Mouse (Mus musculus): ENCODE results near the gene Slc38a6. TPM values are rescaled to one million over a fixed set of nuclear protein-coding genes. Genes with fewer than 3 reads are reported as not detected.
A peak's percentile ranks its signal among the peaks of the same experiment; 100 is the strongest.

Slc38a6 gene
- polyA plus RNA-seq, 1 experiment: 7.8 TPM

DNA sequence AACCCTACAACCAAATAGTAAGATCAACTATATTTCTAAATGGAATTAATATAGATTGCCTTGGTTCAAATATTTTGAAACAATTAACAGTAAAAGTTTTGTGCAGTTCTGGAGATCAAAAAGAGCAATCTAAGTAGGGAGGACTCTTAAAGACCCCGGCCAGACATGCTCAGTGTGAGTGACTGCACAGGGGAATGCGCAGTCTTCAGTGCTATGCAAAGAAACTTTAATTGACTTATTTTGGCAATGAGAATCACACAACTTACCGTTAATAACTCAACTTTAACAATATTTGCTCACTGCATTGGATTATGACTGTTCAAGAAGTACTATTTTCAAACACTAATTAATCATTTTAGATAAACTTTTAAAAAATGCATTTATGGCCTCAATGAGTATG, 17.0 kb upstream of the Slc38a6 start:
- Histone ChIP-seq H3K79me2 (ENCODE audit: control insufficient read depth, insufficient read depth) (peaks cover 2% of the 10 kb centered on the region), H3ac (ENCODE audit: control insufficient read depth, insufficient read length) (no peak overlapping the region), H3K36me3 (ENCODE audit: control insufficient read depth, insufficient read depth) (peaks cover 11% of the 10 kb centered on the region), H3K4me3 (no peak overlapping the region), H3K4me2 (ENCODE audit: low read depth) (peak overlapping the region; percentile 26), H3K27me3 (ENCODE audit: control insufficient read depth, insufficient read depth, insufficient read length) (no peaks in the 10 kb centered on the region)
- TF ChIP-seq TCF3 (IDR thresholded peaks at IDR 0.05; ENCODE audit: insufficient read length, low read depth): no peak
- TF ChIP-seq USF1 (IDR thresholded peaks at IDR 0.05; ENCODE audit: low read depth): no peak

DNA sequence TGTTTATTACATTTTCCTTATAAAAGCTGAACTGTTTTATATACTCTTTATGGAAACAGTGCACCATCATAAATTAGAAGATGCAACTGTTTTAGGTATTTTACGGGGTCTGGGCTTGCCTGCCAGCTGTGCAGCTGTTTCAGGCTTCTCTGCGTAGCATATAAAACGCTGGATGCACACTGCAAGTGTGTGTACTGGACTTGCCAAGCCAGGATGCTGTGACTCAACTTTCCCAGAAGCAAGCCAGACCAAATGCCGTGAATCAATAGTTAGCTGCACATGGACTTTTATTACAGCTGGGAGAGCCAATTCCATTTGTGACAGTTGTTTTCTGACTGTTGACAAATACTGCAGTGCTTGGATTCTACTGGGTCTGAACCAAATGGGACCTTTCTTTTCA, 16.6 kb upstream of the Slc38a6 start:
- peaks cover 15% of the 10 kb centered on the region for H3K36me3 ChIP-seq (ENCODE audit: control insufficient read depth, insufficient read depth)
- TF ChIP-seq TCF12 (IDR thresholded peaks at IDR 0.05; ENCODE audit: insufficient read depth, poor library complexity, severe bottlenecking) (peak; percentile 64), USF1 (IDR thresholded peaks at IDR 0.05; ENCODE audit: low read depth) (no peak), TCF3 (IDR thresholded peaks at IDR 0.05; ENCODE audit: insufficient read length, low read depth) (peak; percentile 11), MYOD1 (IDR thresholded peaks at IDR 0.05; ENCODE audit: control insufficient read depth in 1 of 3, insufficient read length in 2 of 3, low read depth in 2 of 3) (peak; percentile 6 to 85 (median 84)), CEBPB (IDR thresholded peaks at IDR 0.05; ENCODE audit: insufficient read depth, poor library complexity, severe bottlenecking) (0 out of 2 replicates have a peak, but pooled peaks have one; percentile 16), MYOG (IDR thresholded peaks at IDR 0.05; ENCODE audit: control insufficient read depth in 1 of 3, insufficient read depth in 1 of 3, insufficient read length in 2 of 3, low read depth in 2 of 3) (peak in 2 of 3 experiments; percentile 21 to 60), MAX (IDR thresholded peaks at IDR 0.05; ENCODE audit: low read depth) (no peak), SRF (IDR thresholded peaks at IDR 0.05; ENCODE audit: control insufficient read depth, insufficient read length, low read depth) (no peak)
- no peaks in the 10 kb centered on the region for H3K79me2 ChIP-seq (ENCODE audit: control insufficient read depth, insufficient read depth)
- H3K4me2 ChIP-seq (ENCODE audit: low read depth): peak overlapping the region; percentile 26
- H3K4me3 ChIP-seq: no peak overlapping the region
- H3K27me3 ChIP-seq (ENCODE audit: control insufficient read depth, insufficient read depth, insufficient read length): no peaks in the 10 kb centered on the region
- H3ac ChIP-seq (ENCODE audit: control insufficient read depth, insufficient read length): no peak overlapping the region

DNA sequence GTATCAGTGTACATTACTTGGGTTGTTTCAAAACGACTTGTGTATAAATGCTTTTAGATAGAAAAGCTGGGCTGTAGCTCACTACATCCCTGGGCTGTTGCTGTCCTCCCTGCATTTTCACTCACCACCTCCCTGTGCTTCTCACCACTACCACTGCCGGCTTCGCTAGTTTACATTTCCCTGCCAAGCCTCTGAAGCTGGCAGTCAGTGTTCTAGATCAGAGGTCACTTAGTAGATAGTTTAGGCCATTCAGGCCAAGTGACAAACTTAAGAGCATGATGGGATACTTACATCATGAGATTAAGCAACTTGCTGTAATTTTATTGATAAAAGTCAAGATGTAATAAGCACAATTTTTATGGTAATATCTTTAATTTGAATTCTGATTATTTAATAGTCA, 11.7 kb upstream of the Slc38a6 start:
- no peak overlapping the region for H3K4me3 ChIP-seq
- H3K4me2 ChIP-seq (ENCODE audit: low read depth): no peak overlapping the region
- no peak overlapping the region for H3ac ChIP-seq (ENCODE audit: control insufficient read depth, insufficient read length)
- no peaks in the 10 kb centered on the region for H3K27me3 ChIP-seq (ENCODE audit: control insufficient read depth, insufficient read depth, insufficient read length)
- no peaks in the 10 kb centered on the region for H3K79me2 ChIP-seq (ENCODE audit: control insufficient read depth, insufficient read depth)
- H3K36me3 ChIP-seq (ENCODE audit: control insufficient read depth, insufficient read depth): peaks cover 45% of the 10 kb centered on the region
- TF ChIP-seq POLR2A (IDR thresholded peaks at IDR 0.05; ENCODE audit: insufficient read length, low read depth): no peak
- TF ChIP-seq TCF3 (IDR thresholded peaks at IDR 0.05; ENCODE audit: insufficient read length, low read depth): no peak
- TF ChIP-seq MYOG (IDR thresholded peaks at IDR 0.05; ENCODE audit: control insufficient read depth in 1 of 3, insufficient read depth in 1 of 3, insufficient read length in 2 of 3, low read depth in 2 of 3): no peak
- TF ChIP-seq USF1 (IDR thresholded peaks at IDR 0.05; ENCODE audit: low read depth): no peak
- no peak for TF ChIP-seq POLR2AphosphoS2 (IDR thresholded peaks at IDR 0.05; ENCODE audit: insufficient read length, low read depth)
- no peak for TF ChIP-seq MYOD1 (IDR thresholded peaks at IDR 0.05; ENCODE audit: control insufficient read depth in 1 of 3, insufficient read length in 2 of 3, low read depth in 2 of 3)
- no peak for TF ChIP-seq REST (IDR thresholded peaks at IDR 0.05; ENCODE audit: insufficient read depth, insufficient read length)
- no peak for TF ChIP-seq MAX (IDR thresholded peaks at IDR 0.05; ENCODE audit: low read depth)

GRCm38 (mm10) chr12:73287609-73288008, 1.0 kb downstream of the Slc38a6 start:
- peak overlapping the region; percentile 98 for H3K4me3 ChIP-seq
- H3K36me3 ChIP-seq (ENCODE audit: control insufficient read depth, insufficient read depth): peaks cover 11% of the 10 kb centered on the region
- TF ChIP-seq USF1 (IDR thresholded peaks at IDR 0.05; ENCODE audit: low read depth) (peak; percentile 83), POLR2A (IDR thresholded peaks at IDR 0.05; ENCODE audit: insufficient read length, low read depth) (no peak)
- no peaks in the 10 kb centered on the region for H3K27me3 ChIP-seq (ENCODE audit: control insufficient read depth, insufficient read depth, insufficient read length)
- H3ac ChIP-seq (ENCODE audit: control insufficient read depth, insufficient read length): peak overlapping the region; percentile 58
- peaks cover 72% of the 10 kb centered on the region for H3K79me2 ChIP-seq (ENCODE audit: control insufficient read depth, insufficient read depth)
- peak overlapping the region; percentile 95 for H3K4me2 ChIP-seq (ENCODE audit: low read depth)

DNA sequence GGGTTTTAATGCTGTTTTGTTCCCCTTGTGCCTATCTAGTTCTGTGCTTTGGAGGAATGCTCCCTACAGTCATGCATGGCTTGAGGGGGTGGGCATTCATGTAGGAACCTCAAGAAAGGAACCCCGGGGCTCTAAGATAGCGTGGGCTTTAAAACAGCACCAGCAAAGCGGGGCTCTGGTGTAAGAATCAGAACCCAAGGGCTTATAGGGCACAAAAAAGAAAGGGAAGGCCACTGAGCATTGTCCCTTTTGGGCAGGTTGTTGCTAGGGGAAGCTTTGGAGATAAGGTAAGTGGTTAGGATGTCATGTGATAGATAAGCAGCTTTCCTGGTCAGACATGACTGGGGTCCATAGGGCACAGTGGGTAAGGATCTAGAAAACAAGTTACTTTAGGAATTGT, 2.0 kb downstream of the Slc38a6 start:
- Histone ChIP-seq H3K36me3 (ENCODE audit: control insufficient read depth, insufficient read depth) (peaks cover 17% of the 10 kb centered on the region), H3K4me3 (peak overlapping the region; percentile 98), H3K27me3 (ENCODE audit: control insufficient read depth, insufficient read depth, insufficient read length) (no peaks in the 10 kb centered on the region), H3K79me2 (ENCODE audit: control insufficient read depth, insufficient read depth) (peaks cover 72% of the 10 kb centered on the region), H3ac (ENCODE audit: control insufficient read depth, insufficient read length) (no peak overlapping the region), H3K4me2 (ENCODE audit: low read depth) (peak overlapping the region; percentile 95)
- TF ChIP-seq CEBPB (IDR thresholded peaks at IDR 0.05; ENCODE audit: insufficient read depth, poor library complexity, severe bottlenecking): no peak
- no peak for TF ChIP-seq USF1 (IDR thresholded peaks at IDR 0.05; ENCODE audit: low read depth)
- TF ChIP-seq TCF12 (IDR thresholded peaks at IDR 0.05; ENCODE audit: insufficient read depth, poor library complexity, severe bottlenecking): no peak
- no peak for TF ChIP-seq MAX (IDR thresholded peaks at IDR 0.05; ENCODE audit: low read depth)

DNA sequence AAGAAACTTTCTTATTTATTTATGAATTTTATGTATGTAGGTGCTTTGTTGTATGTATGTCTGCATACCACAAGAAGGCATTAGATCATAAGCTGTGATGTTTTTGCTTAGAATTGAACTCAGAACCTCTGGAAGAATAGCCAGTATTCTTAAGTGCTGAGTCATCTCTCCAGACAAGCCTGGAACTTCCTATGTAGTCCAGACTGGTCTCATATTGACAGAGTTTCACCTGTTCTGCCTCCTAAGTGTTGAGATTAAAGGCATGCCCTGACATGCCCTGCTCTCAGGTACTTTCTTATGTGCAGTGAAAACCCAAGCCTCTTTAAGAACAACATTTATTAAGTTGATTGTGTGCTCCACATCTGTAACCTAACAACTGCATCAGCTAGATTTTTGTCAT, 8.3 kb downstream of the Slc38a6 start:
- Histone ChIP-seq H3K4me2 (ENCODE audit: low read depth) (peak overlapping the region; percentile 63), H3K4me3 (no peak overlapping the region), H3K79me2 (ENCODE audit: control insufficient read depth, insufficient read depth) (peaks cover 24% of the 10 kb centered on the region), H3ac (ENCODE audit: control insufficient read depth, insufficient read length) (no peak overlapping the region), H3K27me3 (ENCODE audit: control insufficient read depth, insufficient read depth, insufficient read length) (no peaks in the 10 kb centered on the region), H3K36me3 (ENCODE audit: control insufficient read depth, insufficient read depth) (peaks cover 20% of the 10 kb centered on the region)
- TF ChIP-seq MYOG (IDR thresholded peaks at IDR 0.05; ENCODE audit: control insufficient read depth in 1 of 3, insufficient read depth in 1 of 3, insufficient read length in 2 of 3, low read depth in 2 of 3) (no peak), TCF12 (IDR thresholded peaks at IDR 0.05; ENCODE audit: insufficient read depth, poor library complexity, severe bottlenecking) (no peak), TCF3 (IDR thresholded peaks at IDR 0.05; ENCODE audit: insufficient read length, low read depth) (no peak), MYOD1 (IDR thresholded peaks at IDR 0.05; ENCODE audit: control insufficient read depth in 1 of 3, insufficient read length in 2 of 3, low read depth in 2 of 3) (no peak), CEBPB (IDR thresholded peaks at IDR 0.05; ENCODE audit: insufficient read depth, poor library complexity, severe bottlenecking) (no peak), POLR2A (IDR thresholded peaks at IDR 0.05; ENCODE audit: insufficient read length, low read depth) (no peak), REST (IDR thresholded peaks at IDR 0.05; ENCODE audit: insufficient read depth, insufficient read length) (no peak), POLR2AphosphoS2 (IDR thresholded peaks at IDR 0.05; ENCODE audit: insufficient read length, low read depth) (no peak), MAX (IDR thresholded peaks at IDR 0.05; ENCODE audit: low read depth) (no peak), E2F4 (IDR thresholded peaks at IDR 0.05; ENCODE audit: insufficient read depth) (no peak)
